Mouse (Mus musculus) lung, embryonic 16.5 days (tissue): Measurements from ENCODE around the gene Npb. TPM values are rescaled to one million over a fixed set of nuclear protein-coding genes. Genes with fewer than 3 reads are reported as not detected.

Experiments used
- ATAC-seq: fragments of 200-750 bp; cut with Nextera tagmentation; 2 replicates; pipeline ENCODE4 v1.8.0; 2017; ENCODE audit warnings: low read depth, mild to moderate bottlenecking, moderate library complexity
- H3K27ac ChIP-seq: fragments of 300-500 bp; sonication (generic); 2 replicates; pipeline ENCODE4 v1.5.1; 2014; ENCODE audit warnings: mild to moderate bottlenecking, control low read depth, low read length
- H3K27me3 ChIP-seq: fragments of 300-500 bp; sonication (generic); 2 replicates; pipeline ENCODE4 v1.6.1; 2014; ENCODE audit warnings: low read depth, low read length, mixed read lengths; ENCODE audit not compliant: control insufficient read depth, insufficient read depth
- H3K36me3 ChIP-seq: fragments of 300-500 bp; sonication (generic); 2 replicates; pipeline ENCODE4 v1.6.1; 2014; ENCODE audit warnings: low read length; ENCODE audit not compliant: control insufficient read depth, insufficient read depth
- H3K4me1 ChIP-seq: fragments of 300-500 bp; sonication (generic); replicated peaks from 2 replicates; pipeline ENCODE4 v1.6.1; 2014; ENCODE audit warnings: low read length, mixed read lengths; ENCODE audit not compliant: control insufficient read depth, insufficient read depth
- H3K4me2 ChIP-seq: fragments of 300-500 bp; sonication (generic); 2 replicates; pipeline ENCODE4 v1.6.1; 2014; ENCODE audit warnings: low read depth, low read length, control low read depth
- H3K4me3 ChIP-seq: fragments of 300-500 bp; sonication (generic); 2 replicates; pipeline ENCODE4 v1.5.1; 2014; ENCODE audit warnings: mild to moderate bottlenecking, low read length, control low read depth
- H3K9ac ChIP-seq: fragments of 300-500 bp; sonication (generic); 2 replicates; pipeline ENCODE4 v1.6.1; 2014; ENCODE audit warnings: low read length, control low read depth
- H3K9me3 ChIP-seq: fragments of 300-500 bp; sonication (generic); 2 replicates; pipeline ENCODE4 v1.6.1; 2016; ENCODE audit warnings: low read length; ENCODE audit not compliant: control insufficient read depth
- WGBS: fragments of 180-500 bp; shearing (Covaris S2); extraction: QIAGEN DNeasy Blood & Tissue Kit; methylation state at CpG from one replicate; pipeline ENCODE4 v1.1.7; 2014; 5-methylcytosine and 5-hydroxymethylcytosine counted together
- polyA plus RNA-seq: library from polyadenylated mRNA; unstranded; fragments of >200 nt; fragmentation: Nextera tagmentation; extraction: Ambion mirVana; gene quantifications from 2 replicates; pipeline ENCODE4 v1.2.1, GENCODE M21; 2015

Gene Npb
- polyA plus RNA-seq, 1 experiment from 2014 or later: 1.5 TPM

- ATAC-seq: no peak
- Histone ChIP-seq H3K27me3 (no peaks in the 10 kb centered on the region), H3K27ac (no peak overlapping the region), H3K9me3 (no peaks in the 10 kb centered on the region), H3K4me1 (peaks cover 39% of the 10 kb centered on the region), H3K4me3 (no peak overlapping the region), H3K9ac (no peak overlapping the region), H3K36me3 (peaks cover 12% of the 10 kb centered on the region), H3K4me2 (no peak overlapping the region)
- 88% methylated on average over 23 of the region's 23 CpGs for WGBS
Measured at GRCm38 (mm10) chr11:120628601-120629340, 20.5 kb downstream of the Npb start.

GRCm38 (mm10) chr11:120629341-120629730, 21.1 kb downstream of the Npb start:
- Histone ChIP-seq H3K9me3 (no peaks in the 10 kb centered on the region), H3K4me3 (no peak overlapping the region), H3K36me3 (peaks cover 12% of the 10 kb centered on the region), H3K9ac (no peak overlapping the region), H3K27me3 (no peaks in the 10 kb centered on the region), H3K4me1 (peaks cover 37% of the 10 kb centered on the region), H3K27ac (no peak overlapping the region), H3K4me2 (peak overlapping the region; percentile 19; the same call in 1 of the 2 replicates)
- WGBS: 82% methylated on average over 23 of the region's 23 CpGs
- no peak for ATAC-seq

GRCm38 (mm10) chr11:120629911-120630310, 21.6 kb downstream of the Npb start:
- peaks cover 36% of the 10 kb centered on the region for H3K4me1 ChIP-seq
- no peak overlapping the region for H3K4me3 ChIP-seq
- WGBS: 29% methylated on average over 7 of the region's 7 CpGs

GRCm38 (mm10) chr11:120630401-120630871, 22.2 kb downstream of the Npb start:
- no peak overlapping the region for H3K4me3 ChIP-seq
- peaks cover 12% of the 10 kb centered on the region for H3K36me3 ChIP-seq
- H3K9me3 ChIP-seq: no peaks in the 10 kb centered on the region
- peak overlapping the region; percentile 24; the same call in 1 of the 2 replicates for H3K27ac ChIP-seq
- ATAC-seq: no peak
- H3K27me3 ChIP-seq: no peaks in the 10 kb centered on the region
- peaks cover 32% of the 10 kb centered on the region for H3K4me1 ChIP-seq
- peak overlapping the region; percentile 4 for H3K9ac ChIP-seq
- WGBS: 45% methylated on average over 5 of the region's 5 CpGs
- H3K4me2 ChIP-seq: peak overlapping the region; percentile 19

More at GRCm38 (mm10) chr11:120629911-120630310, 21.6 kb downstream of the Npb start:
- H3K36me3 ChIP-seq: peaks cover 12% of the 10 kb centered on the region
- peak overlapping the region; percentile 19 for H3K4me2 ChIP-seq
- no peaks in the 10 kb centered on the region for H3K9me3 ChIP-seq
- no peaks in the 10 kb centered on the region for H3K27me3 ChIP-seq
- peak overlapping the region; percentile 4 for H3K9ac ChIP-seq
- H3K27ac ChIP-seq: peak overlapping the region; percentile 24; the same call in 1 of the 2 replicates
- ATAC-seq: no peak

DNA sequence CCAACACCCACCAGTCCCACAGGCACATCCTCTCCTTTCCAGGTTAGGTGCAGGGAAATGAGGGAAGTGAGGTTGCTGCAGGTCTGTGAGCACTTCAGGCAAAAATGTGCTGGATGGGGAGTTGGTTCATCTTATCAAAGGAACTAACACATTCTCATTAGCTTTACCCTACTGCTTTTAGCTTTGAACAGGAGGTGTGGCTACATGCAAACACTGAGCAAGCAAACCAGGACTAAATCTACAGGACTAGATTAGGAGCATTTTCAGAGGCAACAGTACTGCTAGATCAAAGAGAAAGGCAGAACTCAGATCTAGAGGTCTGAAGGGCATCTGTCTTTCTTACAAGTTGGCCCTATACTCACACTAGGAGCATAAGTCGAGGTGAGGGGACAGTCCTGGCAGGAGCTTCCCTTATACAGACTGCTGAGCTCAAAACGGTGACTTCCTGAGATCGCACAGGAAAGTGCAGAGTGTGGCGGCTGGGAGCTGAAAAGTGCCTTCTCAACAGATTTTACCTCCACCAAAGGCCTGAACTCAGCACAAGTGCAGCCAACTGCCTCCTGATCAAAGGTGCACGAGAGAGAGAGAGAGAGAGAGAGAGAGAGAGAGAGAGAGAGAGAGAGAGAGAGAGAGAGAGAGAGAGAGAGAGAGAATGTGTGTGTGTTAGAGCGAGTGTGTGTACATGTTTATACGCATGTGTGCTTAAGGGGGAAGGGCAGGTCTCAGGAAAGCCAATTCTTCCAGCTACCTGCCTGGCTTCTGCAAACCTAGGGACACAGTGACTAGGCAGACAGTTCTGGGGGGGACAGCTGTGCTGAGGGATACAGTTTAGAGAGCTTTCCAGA, 22.8 kb downstream of the Npb start:
- 26% methylated on average over 7 of the region's 7 CpGs for WGBS
- Histone ChIP-seq H3K27me3 (no peaks in the 10 kb centered on the region), H3K36me3 (peaks cover 12% of the 10 kb centered on the region), H3K4me2 (peak overlapping the region; percentile 92; the same call in 1 of the 2 replicates), H3K27ac (peak overlapping the region; percentile 20; the same call in 1 of the 2 replicates), H3K9me3 (no peaks in the 10 kb centered on the region), H3K4me3 (no peak overlapping the region), H3K9ac (peak overlapping the region; percentile 4), H3K4me1 (peaks cover 30% of the 10 kb centered on the region)
- no peak for ATAC-seq

DNA sequence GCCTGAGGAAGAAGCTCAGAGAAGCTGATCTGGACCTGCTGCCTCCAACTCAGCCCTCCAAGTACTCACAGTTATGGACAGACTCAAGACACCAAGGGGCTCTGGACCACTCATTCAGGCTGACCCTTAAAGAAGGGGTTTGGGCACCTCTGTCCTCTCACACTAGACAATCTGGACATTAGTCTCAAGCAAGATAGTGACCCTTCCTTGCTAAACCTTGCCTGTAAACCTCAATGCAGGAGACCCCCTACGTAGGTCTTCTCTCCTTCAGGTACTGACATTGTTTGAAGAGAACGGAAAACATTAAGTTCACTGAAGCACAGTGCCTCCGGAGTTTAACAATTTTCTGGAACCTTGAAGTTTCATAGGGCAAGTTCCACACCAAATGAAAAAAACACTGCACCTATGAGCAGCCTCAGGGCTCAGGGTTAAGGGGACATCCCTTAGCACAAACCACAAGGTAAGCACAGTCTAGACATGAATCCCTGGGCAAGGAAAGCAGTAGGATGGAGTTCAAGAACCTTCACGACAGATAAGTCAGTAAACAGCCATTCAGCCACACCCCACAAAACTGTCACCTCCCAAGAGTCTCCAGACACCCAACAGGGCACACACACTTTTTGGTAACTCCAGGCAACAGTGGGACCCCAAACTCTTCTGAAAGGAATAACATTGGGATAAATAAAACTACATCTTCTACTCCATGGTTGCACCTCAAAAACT, 23.6 kb downstream of the Npb start:
- 46% methylated on average over 4 of the region's 4 CpGs for WGBS
- ATAC-seq: no peak
- Histone ChIP-seq H3K9me3 (no peaks in the 10 kb centered on the region), H3K27me3 (no peaks in the 10 kb centered on the region), H3K36me3 (peaks cover 12% of the 10 kb centered on the region), H3K27ac (peak overlapping the region; percentile 86), H3K4me1 (peaks cover 30% of the 10 kb centered on the region), H3K4me3 (peak overlapping the region; percentile 76), H3K4me2 (peak overlapping the region; percentile 92), H3K9ac (peak overlapping the region; percentile 92)

- H3K36me3 ChIP-seq: peaks cover 7% of the 10 kb centered on the region
- H3K27me3 ChIP-seq: no peaks in the 10 kb centered on the region
- ATAC-seq: peak; percentile 85
- H3K9ac ChIP-seq: peak overlapping the region; percentile 92
- H3K27ac ChIP-seq: peak overlapping the region; percentile 86
- no peaks in the 10 kb centered on the region for H3K9me3 ChIP-seq
- under 1% methylated on average over 83 of the region's 116 CpGs for WGBS
- peaks cover 30% of the 10 kb centered on the region for H3K4me1 ChIP-seq
- H3K4me2 ChIP-seq: peak overlapping the region; percentile 92
- peak overlapping the region; percentile 76 for H3K4me3 ChIP-seq
Measured at GRCm38 (mm10) chr11:120632559-120633519, 24.6 kb downstream of the Npb start.
